Mouse (Mus musculus): ENCODE results near the gene Gm43191. TPM values are rescaled to one million over a fixed set of nuclear protein-coding genes. Genes with fewer than 3 reads are reported as not detected.

Gm43191 gene
- polyA plus RNA-seq, 1 experiment from 2014 or later: not detected

GRCm38 (mm10) chr3:116601781-116602180, 79.3 kb downstream of the Gm43191 start:
- DNase-seq (ENCODE audit: low spot score): no peak
- no peak overlapping the region for H3K27ac ChIP-seq (replicated peaks)
- no peak overlapping the region for H3K4me3 ChIP-seq
- peaks cover 39% of the 10 kb centered on the region for H3K36me3 ChIP-seq
- 95% methylated on average over 5 of the region's 5 CpGs for WGBS
- H3K27me3 ChIP-seq (ENCODE audit: low read depth, poor library complexity, severe bottlenecking): no peaks in the 10 kb centered on the region
- no peaks in the 10 kb centered on the region for H3K4me1 ChIP-seq
- H3K9me3 ChIP-seq (replicated peaks): no peaks in the 10 kb centered on the region

DNA sequence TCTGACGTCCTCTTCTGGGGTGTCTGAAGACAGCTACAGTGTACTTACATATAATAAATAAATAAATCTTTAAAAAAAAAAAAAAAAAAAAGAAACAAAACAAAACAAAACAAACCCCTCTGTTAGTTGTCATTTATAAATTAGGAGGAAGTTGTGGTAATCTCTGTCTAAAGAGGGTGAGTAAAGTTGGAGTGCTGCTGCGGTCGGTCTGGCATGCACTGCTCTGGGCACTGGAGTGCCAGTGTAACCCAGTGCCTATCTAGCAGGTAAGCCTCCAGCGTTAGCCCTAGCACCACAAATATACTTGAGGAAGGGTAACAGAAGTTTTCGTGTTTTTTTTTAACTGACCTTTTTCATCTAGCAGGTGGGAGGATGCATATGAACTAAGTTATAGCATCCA, 80.1 kb downstream of the Gm43191 start:
- Histone ChIP-seq H3K4me1 (peaks cover 1% of the 10 kb centered on the region), H3K27me3 (ENCODE audit: low read depth, poor library complexity, severe bottlenecking) (no peaks in the 10 kb centered on the region), H3K9me3 (replicated peaks) (no peaks in the 10 kb centered on the region), H3K4me3 (no peak overlapping the region), H3K27ac (replicated peaks) (no peak overlapping the region), H3K36me3 (peaks cover 33% of the 10 kb centered on the region)
- no peak for DNase-seq (ENCODE audit: low spot score)
- WGBS: 92% methylated on average over 5 of the region's 5 CpGs

DNA sequence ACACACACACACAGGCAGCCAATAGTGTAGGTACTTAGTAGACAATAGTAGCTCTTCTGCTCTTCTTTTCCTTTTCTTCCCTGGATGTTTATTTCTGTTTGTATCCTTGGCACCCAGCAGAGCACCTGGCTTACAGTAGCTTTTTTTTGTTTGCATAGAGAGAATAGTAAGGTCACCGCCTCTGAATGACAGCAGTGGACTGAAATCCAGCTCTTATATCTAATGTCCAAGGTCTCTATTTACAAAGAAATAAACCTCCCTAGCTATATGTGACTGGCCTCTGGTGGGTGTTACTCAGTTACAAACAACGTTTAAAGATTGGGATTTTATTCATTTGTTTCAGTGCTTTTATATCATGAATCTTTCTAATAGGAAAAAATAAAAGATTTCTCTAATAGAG, 81.4 kb downstream of the Gm43191 start:
- Histone ChIP-seq H3K36me3 (peaks cover 23% of the 10 kb centered on the region), H3K27ac (replicated peaks) (no peak overlapping the region), H3K9me3 (replicated peaks) (no peaks in the 10 kb centered on the region), H3K4me1 (peaks cover 7% of the 10 kb centered on the region), H3K27me3 (ENCODE audit: low read depth, poor library complexity, severe bottlenecking) (no peaks in the 10 kb centered on the region), H3K4me3 (no peak overlapping the region)
- 86% methylated on average over 2 of the region's 2 CpGs for WGBS
- DNase-seq (ENCODE audit: low spot score): no peak

GRCm38 (mm10) chr3:116595603-116595991, 85.5 kb downstream of the Gm43191 start:
- Histone ChIP-seq H3K36me3 (peaks cover 27% of the 10 kb centered on the region), H3K9me3 (replicated peaks) (no peaks in the 10 kb centered on the region), H3K27ac (replicated peaks) (peak overlapping the region; percentile 93), H3K4me3 (peak overlapping the region; percentile 91), H3K4me1 (peaks cover 16% of the 10 kb centered on the region), H3K27me3 (ENCODE audit: low read depth, poor library complexity, severe bottlenecking) (no peaks in the 10 kb centered on the region)
- no peak for DNase-seq (ENCODE audit: low spot score)
- WGBS: 13% methylated on average over 10 of the region's 10 CpGs

DNA sequence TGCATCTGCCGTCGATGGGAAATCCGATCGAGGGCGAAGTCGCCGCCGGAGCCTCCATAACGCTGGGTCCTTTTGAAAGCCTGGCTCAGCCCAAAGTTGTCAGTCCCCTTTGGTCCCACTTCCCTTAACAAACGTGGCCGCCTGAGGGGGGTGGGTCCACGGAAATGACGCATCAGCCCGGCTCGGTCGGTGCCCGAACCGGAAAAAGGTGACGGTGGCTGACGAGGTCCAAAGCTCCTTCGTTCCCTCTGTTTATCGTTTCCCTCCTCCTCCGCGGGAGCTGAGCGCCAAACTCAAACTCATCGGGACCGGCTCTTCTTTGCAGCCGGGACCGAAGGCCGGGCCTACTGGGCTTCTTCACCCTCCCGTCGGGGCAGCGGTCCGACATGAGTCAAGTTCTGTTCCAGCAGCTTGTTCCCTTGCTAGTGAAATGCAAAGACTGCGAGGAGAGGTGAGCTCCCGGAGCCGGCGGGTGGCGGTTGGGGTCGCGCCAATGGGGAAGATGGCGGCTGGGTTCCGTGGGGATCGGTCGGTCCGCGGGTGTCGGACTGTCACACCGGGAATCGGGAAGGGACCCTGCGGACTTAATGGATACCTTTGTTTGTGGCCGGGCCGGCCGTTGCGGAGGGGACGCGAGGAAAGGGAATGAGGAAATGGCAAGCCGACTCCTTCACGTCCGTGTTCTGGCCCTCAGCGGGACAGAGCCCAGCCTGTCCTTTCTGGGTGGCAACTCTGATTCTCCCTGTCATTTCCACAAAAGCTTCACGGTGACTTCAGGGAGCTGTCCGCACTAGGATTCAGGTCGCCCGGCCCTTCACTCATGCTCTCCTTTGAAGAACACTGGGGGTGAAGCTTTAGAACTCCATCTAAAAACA, 86.1 kb downstream of the Gm43191 start, which contains the start of gene Sass6:
Gene Sass6, plus strand, starts transcription at position 255 of the 875 bp plus-strand sequence.
- peak within 1 kb of the TSS; percentile 91 for H3K4me3 ChIP-seq
- no peaks in the 10 kb centered on the region for H3K27me3 ChIP-seq (ENCODE audit: low read depth, poor library complexity, severe bottlenecking)
- peaks cover 16% of the 10 kb centered on the region for H3K4me1 ChIP-seq
- WGBS: under 1% methylated on average over 65 of the region's 65 CpGs
- no peaks in the 10 kb centered on the region for H3K9me3 ChIP-seq (replicated peaks)
- H3K27ac ChIP-seq (replicated peaks): peak within 1 kb of the TSS; percentile 93
- H3K36me3 ChIP-seq: peaks cover 33% of the 10 kb centered on the region
- peak; percentile 97 for DNase-seq (ENCODE audit: low spot score)

- Histone ChIP-seq H3K4me1 (peaks cover 16% of the 10 kb centered on the region), H3K4me3 (peak overlapping the region; percentile 91), H3K36me3 (peaks cover 40% of the 10 kb centered on the region), H3K27ac (replicated peaks) (peak overlapping the region; percentile 93), H3K9me3 (replicated peaks) (no peaks in the 10 kb centered on the region), H3K27me3 (ENCODE audit: low read depth, poor library complexity, severe bottlenecking) (no peaks in the 10 kb centered on the region)
- WGBS: 3% methylated on average over 22 of the region's 22 CpGs
- no peak for DNase-seq (ENCODE audit: low spot score)
Measured at GRCm38 (mm10) chr3:116594076-116594727, 86.9 kb downstream of the Gm43191 start.

Other genes with a start within 250 kb of the Gm43191 start
- gene Rtca, start 173.1 kb downstream of the Gm43191 start, polyA plus RNA-seq (2016; fragmentation: Nextera tagmentation; extraction: Ambion mirVana): 122 and 126 TPM in 2 replicates
- gene Dbt, start 168.2 kb downstream of the Gm43191 start, polyA plus RNA-seq (2016; fragmentation: Nextera tagmentation; extraction: Ambion mirVana): 11.4 and 12.4 TPM in 2 replicates
- gene Lrrc39, start 118.3 kb downstream of the Gm43191 start, polyA plus RNA-seq (2016; fragmentation: Nextera tagmentation; extraction: Ambion mirVana): 0.56 and 0.63 TPM in 2 replicates
- gene Sass6, start 86.3 kb downstream of the Gm43191 start, polyA plus RNA-seq (2016; fragmentation: Nextera tagmentation; extraction: Ambion mirVana): 37.3 and 39.5 TPM in 2 replicates
- gene Trmt13, start 66.7 kb downstream of the Gm43191 start, polyA plus RNA-seq (2016; fragmentation: Nextera tagmentation; extraction: Ambion mirVana): 25.0 and 26.9 TPM in 2 replicates
- 81.4 and 82.5 TPM in 2 replicates for gene Mfsd14a, start 18.6 kb downstream of the Gm43191 start, polyA plus RNA-seq (2016; fragmentation: Nextera tagmentation; extraction: Ambion mirVana)
- gene Slc35a3, start 31.6 kb upstream of the Gm43191 start, polyA plus RNA-seq (2016; fragmentation: Nextera tagmentation; extraction: Ambion mirVana): 7.3 and 8.3 TPM in 2 replicates
- 9.0 and 12.0 TPM in 2 replicates for gene Agl, start 126.9 kb upstream of the Gm43191 start, polyA plus RNA-seq (2016; fragmentation: Nextera tagmentation; extraction: Ambion mirVana)
- gene Frrs1, start 178.2 kb upstream of the Gm43191 start, polyA plus RNA-seq (2016; fragmentation: Nextera tagmentation; extraction: Ambion mirVana): 8.5 and 11.5 TPM in 2 replicates

All from midbrain, embryonic 10.5 days (tissue).